Mouse (Mus musculus) heart, embryonic 16.5 days (tissue): ENCODE measurements around the gene Wrnip1. TPM values are rescaled to one million over a fixed set of nuclear protein-coding genes. Genes with fewer than 3 reads are reported as not detected.

Experiments used
- ATAC-seq: fragments of 200-750 bp; cut with Nextera tagmentation; replicated peaks from 2 replicates; pipeline ENCODE4 v1.8.0; 2017; ENCODE audit warnings: moderate number of reproducible peaks; ENCODE audit not compliant: insufficient read depth, low FRiP score; ENCODE audit errors: extremely low read depth
- H3K27ac ChIP-seq: fragments of 300-500 bp; sonication (generic); 2 replicates; pipeline ENCODE4 v1.5.1; 2014; ENCODE audit warnings: mild to moderate bottlenecking, low read length, control low read depth, moderate library complexity
- H3K27me3 ChIP-seq: fragments of 300-500 bp; sonication (generic); 2 replicates; pipeline ENCODE4 v1.6.1; 2014; ENCODE audit warnings: low read length, mixed read lengths; ENCODE audit not compliant: control insufficient read depth, insufficient read depth
- H3K36me3 ChIP-seq: fragments of 300-500 bp; sonication (generic); 2 replicates; pipeline ENCODE4 v1.6.1; 2014; ENCODE audit not compliant: control insufficient read depth, insufficient read depth
- H3K4me1 ChIP-seq: fragments of 300-500 bp; sonication (generic); 2 replicates; pipeline ENCODE4 v1.6.1; 2014; ENCODE audit warnings: low read length, mixed read lengths; ENCODE audit not compliant: control insufficient read depth, insufficient read depth
- H3K4me2 ChIP-seq: fragments of 300-500 bp; sonication (generic); 2 replicates; pipeline ENCODE4 v1.6.1; 2014; ENCODE audit warnings: low read depth, mild to moderate bottlenecking, control low read depth, low read length
- H3K4me3 ChIP-seq: fragments of 300-500 bp; sonication (generic); 2 replicates; pipeline ENCODE4 v1.5.1; 2014; ENCODE audit warnings: mild to moderate bottlenecking, control low read depth, low read length
- H3K9ac ChIP-seq: fragments of 300-500 bp; sonication (generic); 2 replicates; pipeline ENCODE4 v1.6.1; 2014; ENCODE audit warnings: low read length, control low read depth
- H3K9me3 ChIP-seq: fragments of 300-500 bp; sonication (generic); replicated peaks from 2 replicates; pipeline ENCODE4 v1.6.1; 2016; ENCODE audit warnings: low read length; ENCODE audit not compliant: control insufficient read depth
- WGBS: fragments of 180-500 bp; shearing (Covaris S2); extraction: QIAGEN DNeasy Blood & Tissue Kit; methylation state at CpG from one replicate; pipeline ENCODE4 v1.1.7; 2014; 5-methylcytosine and 5-hydroxymethylcytosine counted together
- polyA plus RNA-seq: library from polyadenylated mRNA; unstranded; fragments of >200 nt; fragmentation: Nextera tagmentation; extraction: Ambion mirVana; gene quantifications from 2 replicates; pipeline ENCODE4 v1.2.1, GENCODE M21; 2015

Gene Wrnip1
- 19.7 and 24.8 TPM in 2 replicates for polyA plus RNA-seq

GRCm38 (mm10) chr13:32801693-32802221, at the start of gene Wrnip1:
TSS of gene Wrnip1 (plus strand) at chr13:32802038.
- Histone ChIP-seq H3K27me3 (no peaks in the 10 kb centered on the region), H3K4me2 (peak within 1 kb of the TSS; percentile 79), H3K4me3 (peak within 1 kb of the TSS; percentile 94), H3K4me1 (peaks cover 26% of the 10 kb centered on the region), H3K27ac (peak within 1 kb of the TSS; percentile 81), H3K9me3 (no peaks in the 10 kb centered on the region), H3K36me3 (peaks cover 7% of the 10 kb centered on the region), H3K9ac (peak within 1 kb of the TSS; percentile 93)
- peak; percentile 93 for ATAC-seq
- under 1% methylated on average over 50 of the region's 51 CpGs for WGBS

GRCm38 (mm10) chr13:32752066-32752657, 49.7 kb upstream of the Wrnip1 start:
- H3K4me2 ChIP-seq, result no peak overlapping the region
- H3K36me3 ChIP-seq, result no peaks in the 10 kb centered on the region
- H3K27me3 ChIP-seq, result no peaks in the 10 kb centered on the region
- H3K4me1 ChIP-seq, result no peaks in the 10 kb centered on the region
- peak overlapping the region; percentile 42 for H3K27ac ChIP-seq
- WGBS, result 27% methylated on average over 4 of the region's 4 CpGs
- no peak overlapping the region for H3K9ac ChIP-seq
- H3K9me3 ChIP-seq, result no peaks in the 10 kb centered on the region
- no peak overlapping the region for H3K4me3 ChIP-seq
- ATAC-seq, result no peak

GRCm38 (mm10) chr13:32759036-32759435, 42.8 kb upstream of the Wrnip1 start:
- 11% methylated on average over 4 of the region's 4 CpGs for WGBS
- peaks cover 3% of the 10 kb centered on the region for H3K4me1 ChIP-seq
- H3K4me3 ChIP-seq, result no peak overlapping the region
- H3K9me3 ChIP-seq, result no peaks in the 10 kb centered on the region
- no peak overlapping the region for H3K9ac ChIP-seq
- no peak for ATAC-seq
- no peaks in the 10 kb centered on the region for H3K27me3 ChIP-seq
- H3K27ac ChIP-seq, result no peak overlapping the region
- no peaks in the 10 kb centered on the region for H3K36me3 ChIP-seq
- no peak overlapping the region for H3K4me2 ChIP-seq

GRCm38 (mm10) chr13:32760795-32761194, 41.0 kb upstream of the Wrnip1 start:
- Histone ChIP-seq H3K9me3 (no peaks in the 10 kb centered on the region), H3K27me3 (no peaks in the 10 kb centered on the region), H3K4me2 (no peak overlapping the region), H3K4me3 (no peak overlapping the region), H3K4me1 (peaks cover 9% of the 10 kb centered on the region), H3K36me3 (no peaks in the 10 kb centered on the region), H3K27ac (no peak overlapping the region), H3K9ac (no peak overlapping the region)
- 81% methylated on average over 2 of the region's 2 CpGs for WGBS
- no peak for ATAC-seq

- ATAC-seq, result no peak
- Histone ChIP-seq H3K36me3 (no peaks in the 10 kb centered on the region), H3K27ac (no peak overlapping the region), H3K9me3 (no peaks in the 10 kb centered on the region), H3K4me2 (no peak overlapping the region), H3K9ac (no peak overlapping the region), H3K27me3 (no peaks in the 10 kb centered on the region), H3K4me1 (peaks cover 9% of the 10 kb centered on the region), H3K4me3 (no peak overlapping the region)
- 60% methylated on average over 3 of the region's 3 CpGs for WGBS
Observed at GRCm38 (mm10) chr13:32763141-32763540, 38.7 kb upstream of the Wrnip1 start.

GRCm38 (mm10) chr13:32764448-32764847, 37.4 kb upstream of the Wrnip1 start:
- whole genome bisulfite sequencing, result 17% methylated on average over 7 of the region's 7 CpGs
- Histone ChIP-seq H3K27ac (peak overlapping the region; percentile 36; the same call in 1 of the 2 replicates), H3K4me3 (no peak overlapping the region), H3K9me3 (no peaks in the 10 kb centered on the region), H3K4me2 (no peak overlapping the region), H3K27me3 (no peaks in the 10 kb centered on the region), H3K4me1 (peaks cover 15% of the 10 kb centered on the region), H3K36me3 (no peaks in the 10 kb centered on the region), H3K9ac (no peak overlapping the region)
- peak; percentile 75 for ATAC-seq

GRCm38 (mm10) chr13:32768104-32768503, 33.7 kb upstream of the Wrnip1 start:
- Histone ChIP-seq H3K4me3 (no peak overlapping the region), H3K36me3 (no peaks in the 10 kb centered on the region), H3K27ac (no peak overlapping the region), H3K27me3 (no peaks in the 10 kb centered on the region), H3K9ac (no peak overlapping the region), H3K4me1 (peaks cover 24% of the 10 kb centered on the region), H3K4me2 (no peak overlapping the region), H3K9me3 (no peaks in the 10 kb centered on the region)
- ATAC-seq, result no peak
- WGBS, result 13% methylated on average over 4 of the region's 4 CpGs

- Histone ChIP-seq H3K27me3 (no peaks in the 10 kb centered on the region), H3K4me2 (no peak overlapping the region), H3K9ac (no peak overlapping the region), H3K9me3 (no peaks in the 10 kb centered on the region), H3K4me1 (peaks cover 15% of the 10 kb centered on the region), H3K4me3 (no peak overlapping the region), H3K36me3 (no peaks in the 10 kb centered on the region), H3K27ac (peak overlapping the region; percentile 51)
- peak; percentile 77 for ATAC-seq
- 4% methylated on average over 3 of the region's 3 CpGs for WGBS
Observed at GRCm38 (mm10) chr13:32769960-32770359, 31.9 kb upstream of the Wrnip1 start.

- peak overlapping the region; percentile 13; the same call in 1 of the 2 replicates for H3K9ac ChIP-seq
- WGBS, result 79% methylated on average over 9 of the region's 9 CpGs
- H3K4me2 ChIP-seq, result peak overlapping the region; percentile 36
- H3K27me3 ChIP-seq, result no peaks in the 10 kb centered on the region
- H3K36me3 ChIP-seq, result no peaks in the 10 kb centered on the region
- H3K9me3 ChIP-seq, result no peaks in the 10 kb centered on the region
- ATAC-seq, result no peak
- peaks cover 17% of the 10 kb centered on the region for H3K4me1 ChIP-seq
- H3K27ac ChIP-seq, result peak overlapping the region; percentile 73
- H3K4me3 ChIP-seq, result no peak overlapping the region
Observed at GRCm38 (mm10) chr13:32775889-32776288, 25.9 kb upstream of the Wrnip1 start.
